Mouse (Mus musculus) left cerebral cortex, postnatal 4 days (tissue): ENCODE data around the gene Ppp1r9a. TPM values are rescaled to one million over a fixed set of nuclear protein-coding genes. Genes with fewer than 3 reads are reported as not detected.

Source experiments
- DNase-seq: peaks from one replicate; pipeline ENCODE4 v3.0.0-alpha.2; 2022
- intact Hi-C: fragments of 180-260 bp; cut with DNase I; formaldehyde crosslinking; loops from one replicate; pipeline ENCODE4 v1.15.1; 2025
- total RNA-seq, 2 experiments: library from RNA; stranded (reverse); gene quantifications; 2 replicates each; pipeline ENCODE4 v1.2.3; 2021

Ppp1r9a gene
- total RNA-seq, 2 experiments from 2014 or later: 107 to 110 TPM

DNA sequence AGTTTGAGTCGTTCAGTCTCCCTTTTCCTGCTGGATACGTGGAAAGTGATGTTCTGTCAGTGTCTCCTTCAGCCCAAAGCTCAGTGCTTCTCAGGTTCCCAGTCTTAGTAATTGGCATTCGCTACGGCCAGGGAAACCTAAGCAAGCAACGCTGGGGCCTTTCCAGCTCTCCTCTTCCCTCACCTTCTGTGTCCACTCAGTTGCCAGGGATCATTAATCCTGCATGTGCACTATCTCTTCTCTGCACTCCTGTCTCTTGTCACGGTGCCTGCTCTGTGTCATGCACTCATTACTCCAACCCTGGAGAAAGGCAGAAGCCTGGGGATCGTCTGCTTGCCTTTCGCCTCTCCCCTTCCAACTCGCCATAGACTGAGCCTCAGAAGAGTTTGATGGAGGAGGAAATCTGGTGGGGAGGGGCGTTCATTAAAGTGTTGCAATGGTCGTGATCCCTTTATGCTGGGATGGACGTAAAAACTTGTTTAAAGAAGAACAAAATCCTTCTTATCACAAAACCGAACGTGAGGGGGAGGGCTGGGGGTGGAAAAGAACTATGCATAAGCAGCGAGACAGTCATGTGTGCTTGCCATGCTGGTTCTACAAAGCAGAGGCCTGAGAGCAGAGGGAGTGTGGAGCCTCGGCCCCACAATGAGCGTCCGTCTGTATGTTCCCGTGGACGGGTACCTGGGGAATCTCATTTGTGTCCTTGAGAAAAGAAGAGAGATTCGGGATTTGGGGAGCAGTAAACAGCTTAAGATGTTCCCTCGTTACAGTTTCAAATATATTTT, 103.0 kb downstream of the Ppp1r9a start:
- intact Hi-C loops: no loop called here
- DNase-seq: peak; percentile 51

GRCm38 (mm10) chr6:5006283-5006946, 103.7 kb downstream of the Ppp1r9a start:
- no peak for DNase-seq
- intact Hi-C loops: no loop called here

DNA sequence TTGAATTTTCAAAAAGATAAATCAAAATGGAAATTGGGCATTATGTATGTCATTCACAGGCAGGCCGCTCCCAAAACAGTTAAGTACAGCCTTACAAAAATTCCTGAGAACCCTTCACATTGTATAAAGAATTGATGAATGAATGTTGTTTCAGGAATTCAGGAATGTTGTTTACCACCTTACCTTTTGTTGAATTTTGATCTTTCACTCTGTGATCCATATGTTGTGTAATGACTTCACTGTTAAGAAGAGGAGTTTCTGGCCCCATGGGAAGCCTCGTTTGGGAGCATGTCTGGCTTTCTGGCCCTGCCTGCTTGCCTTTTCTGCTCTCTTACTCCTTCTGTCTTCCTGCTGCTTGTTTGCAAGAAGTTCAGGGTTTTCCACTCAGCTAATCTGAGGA, 105.4 kb downstream of the Ppp1r9a start:
- intact Hi-C loops: no loop called here
- DNase-seq: no peak

DNA sequence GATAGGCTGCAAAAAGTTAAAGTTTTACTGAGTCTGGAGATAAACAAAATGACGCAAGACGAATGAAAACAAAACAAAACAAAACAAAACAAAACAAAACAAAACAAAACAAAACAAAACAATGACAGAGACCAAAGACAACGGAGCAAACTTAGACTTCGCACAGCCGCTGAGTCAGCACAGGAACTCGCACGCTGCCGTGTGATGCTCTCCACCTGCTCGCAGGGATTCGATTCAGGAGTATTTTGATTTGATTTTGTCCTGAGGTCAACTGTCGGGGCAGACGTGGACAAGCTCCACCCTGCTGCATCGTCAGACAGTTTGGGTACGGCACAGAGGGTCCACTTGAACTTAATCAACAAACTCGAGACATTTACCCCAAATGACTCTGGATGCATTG, 105.9 kb downstream of the Ppp1r9a start:
- intact Hi-C loops: no loop called here
- no peak for DNase-seq

GRCm38 (mm10) chr6:5010553-5011416, 108.1 kb downstream of the Ppp1r9a start:
- no peak for DNase-seq
- intact Hi-C loops: no loop called here

GRCm38 (mm10) chr6:5012794-5013193, 110.1 kb downstream of the Ppp1r9a start:
- DNase-seq: no peak
- intact Hi-C loops: no loop called here

- DNase-seq: no peak
- intact Hi-C loops: no loop called here
Measured at GRCm38 (mm10) chr6:5014567-5014966, 111.8 kb downstream of the Ppp1r9a start.

- intact Hi-C loops: no loop called here
- DNase-seq: no peak
Measured at GRCm38 (mm10) chr6:5015173-5015572, 112.5 kb downstream of the Ppp1r9a start.

DNA sequence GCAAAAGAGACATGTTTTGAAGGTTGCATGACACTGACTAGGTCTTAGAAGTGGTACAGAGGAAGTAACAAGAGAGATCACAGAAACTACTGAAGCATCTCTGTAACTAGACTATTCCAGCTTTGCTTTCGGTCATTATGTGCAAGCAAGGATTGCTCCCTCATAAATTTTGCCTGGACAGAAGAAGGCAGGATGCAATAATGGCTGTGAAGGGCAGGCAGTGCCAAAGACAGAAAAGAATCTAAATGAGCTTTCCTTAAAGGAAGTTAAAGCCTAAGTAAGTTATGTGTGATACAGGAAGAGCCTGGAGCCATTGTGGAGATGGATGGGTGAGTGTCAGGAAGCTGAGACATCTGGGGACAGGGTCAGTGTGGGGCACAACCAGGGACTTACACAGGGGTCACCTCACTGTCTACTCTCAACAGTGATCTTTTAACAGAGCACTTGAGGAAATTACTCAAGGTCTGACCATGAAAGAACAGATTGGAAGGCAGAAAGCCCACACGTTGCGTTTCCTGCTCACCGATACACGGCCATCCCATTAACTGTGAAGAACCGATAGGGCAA, 115.3 kb downstream of the Ppp1r9a start:
- intact Hi-C loops: no loop called here
- no peak for DNase-seq

DNA sequence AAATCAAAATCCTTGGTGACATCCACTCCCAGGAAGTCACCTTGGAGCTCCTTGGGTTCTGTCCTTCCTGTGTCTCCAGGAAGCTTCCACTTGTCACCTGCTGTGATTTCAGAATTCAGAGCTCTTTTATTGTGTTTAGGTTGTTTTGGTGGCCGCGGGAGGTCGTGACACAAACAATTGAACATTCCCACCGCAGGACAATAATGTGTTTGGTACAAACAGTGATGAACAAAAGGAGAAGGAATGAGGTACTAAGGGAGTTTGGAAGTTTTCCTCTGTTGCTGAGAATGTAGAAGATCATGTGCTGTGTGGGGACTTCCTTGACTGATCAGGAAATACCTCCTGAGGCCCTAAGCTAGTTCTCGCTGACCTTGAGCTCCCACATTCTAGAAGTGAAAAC, 116.5 kb downstream of the Ppp1r9a start:
- DNase-seq: no peak
- intact Hi-C loops: no loop called here

DNA sequence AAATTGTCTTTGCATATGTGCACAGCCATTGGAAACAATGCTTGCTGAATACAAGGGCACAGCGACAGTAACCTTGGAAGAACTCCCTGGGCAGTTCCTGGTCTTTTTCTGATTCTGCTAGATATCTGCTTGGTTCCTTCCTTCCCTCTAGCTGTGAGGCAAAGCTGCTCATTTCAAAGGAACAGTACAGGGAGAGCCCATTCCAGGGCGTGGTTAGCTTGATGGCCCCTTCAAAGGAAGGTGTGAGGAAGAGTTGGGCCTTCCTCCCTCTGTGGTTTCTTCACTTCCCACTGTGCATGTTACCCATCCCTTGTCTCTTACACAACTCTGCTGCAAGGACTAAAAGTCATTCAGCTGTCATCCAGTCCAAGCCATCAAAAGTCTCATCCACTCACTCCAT, 117.3 kb downstream of the Ppp1r9a start:
- intact Hi-C loops: no loop called here
- DNase-seq: no peak

DNA sequence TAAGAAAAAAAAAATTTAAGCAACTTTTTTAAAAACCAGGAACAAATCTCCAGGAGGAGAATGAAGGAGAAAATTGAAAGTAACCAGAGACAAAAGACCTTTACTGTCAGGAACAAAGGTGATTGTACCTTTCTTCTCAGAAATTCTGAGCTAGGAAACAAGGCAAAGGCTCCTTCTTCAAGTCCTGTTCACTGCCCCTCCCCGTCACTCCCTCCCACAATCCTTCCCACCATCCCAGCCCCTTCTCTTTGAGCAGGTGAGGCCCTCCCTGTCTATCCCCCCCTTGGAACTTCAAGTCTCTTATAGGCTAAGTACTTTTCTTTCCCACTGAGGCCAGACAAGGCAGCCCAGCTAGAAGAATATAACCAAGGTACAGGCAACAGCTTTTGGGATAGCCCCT, 117.8 kb downstream of the Ppp1r9a start:
- DNase-seq: no peak
- intact Hi-C loops: no loop called here

DNA sequence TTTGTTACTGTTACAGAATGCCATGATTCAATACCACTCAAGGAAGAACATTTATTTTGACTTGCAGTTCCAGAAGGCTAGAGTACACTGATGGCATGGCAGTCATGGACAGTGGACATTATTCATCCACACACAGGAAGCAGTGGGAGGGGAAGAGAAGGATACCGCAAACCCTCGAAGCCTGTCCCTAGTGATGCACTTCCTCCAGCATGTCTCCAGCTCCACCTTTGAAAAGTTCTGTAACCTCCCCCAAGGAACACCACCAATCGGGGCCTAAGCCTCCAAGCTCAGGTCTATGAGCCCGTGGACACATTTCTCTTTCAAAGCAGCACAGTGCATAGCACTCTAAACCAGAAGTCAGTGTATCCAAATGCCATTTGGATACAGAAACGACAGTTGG, 120.0 kb downstream of the Ppp1r9a start:
- intact Hi-C loops: no loop called here

DNA sequence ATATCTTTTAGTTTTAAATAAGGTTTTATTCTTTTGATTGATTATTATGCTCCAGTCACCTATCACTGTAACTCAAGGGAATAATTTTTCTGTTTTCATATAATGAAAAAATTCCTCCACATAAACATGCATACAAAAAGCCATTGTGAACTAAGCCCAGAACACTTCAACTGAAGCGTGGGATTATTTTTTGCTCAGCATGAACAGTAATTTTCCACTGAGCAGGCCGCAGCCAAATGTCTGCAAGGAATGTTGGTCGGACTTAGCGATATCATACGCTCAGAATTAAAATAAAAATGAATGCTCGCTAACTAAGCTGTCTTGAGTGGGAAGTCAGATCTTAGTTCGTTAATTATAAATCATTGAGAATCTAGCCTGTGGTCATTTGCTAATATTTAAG, 122.2 kb downstream of the Ppp1r9a start:
- intact Hi-C loops: no loop called here
- DNase-seq: no peak

More for the DNA sequence above, 120.0 kb downstream of the Ppp1r9a start:
- DNase-seq: no peak

DNA sequence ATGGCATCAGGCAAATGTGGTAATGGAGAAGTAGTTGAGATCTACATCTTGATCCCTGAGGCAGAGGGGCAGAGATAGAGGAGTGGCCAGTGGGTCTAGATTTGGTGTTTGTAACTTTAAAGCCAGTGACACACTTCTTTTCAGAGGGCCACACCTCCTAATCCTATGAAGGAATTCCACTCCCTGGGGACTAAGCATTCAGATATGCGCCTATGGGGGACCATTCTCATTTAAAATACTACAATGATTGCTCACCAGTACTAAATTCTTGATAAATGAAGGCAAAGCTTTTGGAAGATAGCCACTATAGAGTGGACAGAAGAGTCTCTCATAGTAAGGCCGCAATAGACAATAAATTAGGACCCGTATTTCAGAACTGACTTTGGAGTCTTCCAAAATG, 124.1 kb downstream of the Ppp1r9a start:
- intact Hi-C loops: no loop called here
- DNase-seq: no peak

DNA sequence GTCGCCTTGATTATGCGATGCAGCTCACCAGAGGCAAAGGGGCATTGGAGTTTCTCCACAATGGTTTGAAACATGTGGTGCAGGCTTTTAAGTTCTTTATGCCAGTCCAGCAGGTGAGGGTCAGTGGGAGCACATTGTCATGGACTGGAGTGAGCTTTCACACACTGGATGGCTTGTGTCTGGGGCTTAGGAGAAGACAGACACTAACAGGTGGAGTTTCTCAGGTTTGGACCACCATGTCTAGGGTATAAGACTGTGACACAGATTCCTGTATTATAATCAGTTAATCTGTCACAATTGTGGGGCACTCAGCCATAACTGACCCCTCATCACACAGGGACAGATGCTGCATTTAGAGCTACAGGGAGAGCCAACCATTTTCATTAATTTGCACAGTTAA, 124.5 kb downstream of the Ppp1r9a start:
- no peak for DNase-seq
- intact Hi-C loops: no loop called here

- intact Hi-C loops: no loop called here
- DNase-seq: no peak
Measured at GRCm38 (mm10) chr6:5027801-5028200, 125.1 kb downstream of the Ppp1r9a start.

GRCm38 (mm10) chr6:5029205-5029927, 126.6 kb downstream of the Ppp1r9a start:
- intact Hi-C loops: no loop called here
- no peak for DNase-seq

- no peak for DNase-seq
- intact Hi-C loops: no loop called here
Measured at GRCm38 (mm10) chr6:5029956-5030355, 127.2 kb downstream of the Ppp1r9a start.

GRCm38 (mm10) chr6:5032986-5033633, 130.4 kb downstream of the Ppp1r9a start:
- no peak for DNase-seq
- intact Hi-C loops: no loop called here
